Mouse (Mus musculus) neural tube, embryonic 13.5 days (tissue): ENCODE data around the gene Ift52. TPM values are rescaled to one million over a fixed set of nuclear protein-coding genes. Genes with fewer than 3 reads are reported as not detected.

Source experiments
- ATAC-seq: fragments of 200-750 bp; cut with Nextera tagmentation; 2 replicates; pipeline ENCODE4 v1.8.0; 2017; ENCODE audit warnings: low read depth, mild to moderate bottlenecking, moderate TSS enrichment, moderate library complexity
- H3K27ac ChIP-seq: fragments of 300-500 bp; sonication (generic); replicated peaks from 2 replicates; pipeline ENCODE4 v1.5.1; 2015; ENCODE audit warnings: moderate library complexity, mild to moderate bottlenecking, inconsistent platforms
- H3K27me3 ChIP-seq: fragments of 300-500 bp; sonication (generic); 2 replicates; pipeline ENCODE4 v1.6.1; 2015; ENCODE audit warnings: mild to moderate bottlenecking, inconsistent platforms
- H3K36me3 ChIP-seq: fragments of 300-500 bp; sonication (generic); 2 replicates; pipeline ENCODE4 v1.6.1; 2015; ENCODE audit warnings: mild to moderate bottlenecking, inconsistent platforms
- H3K4me1 ChIP-seq: fragments of 300-500 bp; sonication (generic); replicated peaks from 2 replicates; pipeline ENCODE4 v1.6.1; 2015; ENCODE audit warnings: inconsistent platforms
- H3K4me2 ChIP-seq: fragments of 300-500 bp; sonication (generic); 2 replicates; pipeline ENCODE4 v1.6.1; 2015; ENCODE audit warnings: inconsistent platforms, mild to moderate bottlenecking, moderate library complexity
- H3K4me3 ChIP-seq: fragments of 300-500 bp; sonication (generic); 2 replicates; pipeline ENCODE4 v1.5.1; 2015; ENCODE audit warnings: mild to moderate bottlenecking, inconsistent platforms
- H3K9ac ChIP-seq: fragments of 300-500 bp; sonication (generic); 2 replicates; pipeline ENCODE4 v1.6.1; 2015; ENCODE audit warnings: moderate library complexity, mild to moderate bottlenecking, inconsistent platforms
- H3K9me3 ChIP-seq: fragments of 300-500 bp; sonication (generic); 2 replicates; pipeline ENCODE4 v1.6.1; 2016; ENCODE audit warnings: inconsistent platforms
- WGBS: fragments of 180-500 bp; shearing (Covaris S2); methylation state at CpG from one replicate; pipeline ENCODE4 v1.1.7; 2015; 5-methylcytosine and 5-hydroxymethylcytosine counted together
- polyA plus RNA-seq: library from polyadenylated mRNA; unstranded; fragments of >200 nt; fragmentation: Nextera tagmentation; extraction: Ambion mirVana; gene quantifications from 2 replicates; pipeline ENCODE4 v1.2.1, GENCODE M21; 2015

Ift52 gene
- polyA plus RNA-seq, 1 experiment from 2014 or later: 43.2 TPM

DNA sequence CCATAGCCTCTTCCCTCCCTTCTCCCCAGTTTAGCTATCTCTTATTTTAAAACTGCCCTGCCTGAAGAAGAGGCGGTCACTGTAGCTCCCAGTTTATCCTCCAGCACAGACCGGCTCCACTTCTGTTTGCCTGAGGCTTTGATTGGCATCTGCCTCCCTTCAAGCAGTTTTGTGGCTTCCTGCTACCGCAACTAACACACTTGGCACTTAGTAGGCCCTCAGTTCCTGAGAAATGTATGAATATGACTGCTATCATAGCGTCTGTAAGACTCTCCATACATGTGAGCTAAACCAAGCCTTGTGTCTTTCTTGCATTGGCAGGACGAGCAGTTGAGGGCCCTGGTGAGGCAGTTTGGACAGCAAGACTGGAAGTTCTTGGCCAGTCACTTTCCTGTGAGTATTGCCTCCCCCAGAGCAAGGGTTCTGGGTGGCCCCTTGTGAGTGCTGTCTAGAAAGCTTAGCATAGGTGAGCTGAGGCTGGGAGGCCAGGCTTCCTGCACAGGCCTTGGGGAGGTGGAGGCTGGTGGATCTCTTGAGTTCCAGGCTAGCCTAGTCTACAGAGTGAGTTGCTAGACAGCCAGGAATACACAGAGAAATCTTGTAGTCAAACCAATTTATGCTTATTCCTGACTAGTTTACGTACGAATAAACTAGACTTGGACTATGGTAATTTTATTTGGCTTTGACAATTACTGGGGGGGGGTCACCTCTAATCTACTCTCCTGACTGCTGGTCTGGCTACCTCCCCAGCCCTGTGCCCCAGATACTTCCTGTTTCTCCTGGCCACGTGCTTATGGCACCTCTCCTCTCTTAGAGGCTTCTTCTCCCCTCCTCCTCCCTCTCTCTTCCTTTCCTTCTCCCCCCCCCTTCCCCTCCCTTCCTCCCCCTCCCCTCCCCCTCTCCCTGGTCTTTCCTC is 44.3 kb downstream of the Ift52 start:
- Histone ChIP-seq H3K4me2 (no peak overlapping the region), H3K9ac (no peak overlapping the region), H3K4me1 (no peaks in the 10 kb centered on the region), H3K27me3 (no peaks in the 10 kb centered on the region), H3K27ac (no peak overlapping the region), H3K36me3 (no peaks in the 10 kb centered on the region), H3K4me3 (no peak overlapping the region), H3K9me3 (no peaks in the 10 kb centered on the region)
- 85% methylated on average over 8 of the region's 8 CpGs for WGBS
- ATAC-seq: no peak

DNA sequence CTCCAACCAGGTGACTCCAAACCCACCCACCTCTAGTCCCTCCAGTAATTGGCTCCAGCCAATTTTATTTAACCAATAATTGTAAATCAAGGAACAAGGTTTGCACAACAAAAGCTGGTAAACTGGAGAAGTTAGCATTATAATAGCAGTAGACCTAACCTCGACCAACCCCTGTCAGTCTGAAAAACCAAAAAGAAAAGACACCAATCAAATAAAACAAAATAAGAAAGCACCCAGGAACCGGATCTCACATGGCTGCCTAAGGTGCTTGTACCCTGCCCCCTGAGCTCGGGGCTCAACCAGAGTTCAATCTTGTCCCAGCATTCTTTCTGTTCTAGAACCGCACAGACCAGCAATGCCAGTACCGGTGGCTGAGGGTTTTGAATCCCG is 45.0 kb downstream of the Ift52 start:
- H3K36me3 ChIP-seq: no peaks in the 10 kb centered on the region
- ATAC-seq: no peak
- H3K4me1 ChIP-seq: no peaks in the 10 kb centered on the region
- H3K4me2 ChIP-seq: no peak overlapping the region
- 48% methylated on average over 6 of the region's 6 CpGs for WGBS
- no peak overlapping the region for H3K27ac ChIP-seq
- no peaks in the 10 kb centered on the region for H3K9me3 ChIP-seq
- H3K4me3 ChIP-seq: no peak overlapping the region
- no peaks in the 10 kb centered on the region for H3K27me3 ChIP-seq
- H3K9ac ChIP-seq: no peak overlapping the region

DNA sequence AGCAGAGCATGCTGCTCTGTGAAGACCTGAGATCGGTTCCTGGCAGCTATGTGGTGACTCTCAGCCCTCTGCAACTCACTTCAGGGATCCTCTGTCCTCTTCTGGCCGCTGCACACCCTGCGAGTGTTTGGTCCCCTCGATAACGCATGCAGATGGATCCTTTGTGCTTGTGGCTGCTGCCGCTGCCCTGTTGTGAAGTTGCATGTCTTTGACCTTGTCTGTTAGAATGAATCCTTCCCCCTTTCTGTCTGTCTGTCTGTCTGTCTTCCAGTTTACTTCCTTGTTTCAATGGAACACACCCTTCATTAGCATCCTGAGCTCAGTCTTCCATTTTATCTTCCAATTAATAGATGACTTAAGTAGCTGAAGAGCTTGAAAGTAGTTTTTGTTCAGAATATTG is 49.2 kb downstream of the Ift52 start:
- no peak overlapping the region for H3K4me3 ChIP-seq
- no peak overlapping the region for H3K4me2 ChIP-seq
- H3K36me3 ChIP-seq: no peaks in the 10 kb centered on the region
- H3K27ac ChIP-seq: no peak overlapping the region
- WGBS: 90% methylated on average over 6 of the region's 6 CpGs
- H3K9ac ChIP-seq: no peak overlapping the region
- ATAC-seq: no peak
- H3K27me3 ChIP-seq: no peaks in the 10 kb centered on the region
- no peaks in the 10 kb centered on the region for H3K4me1 ChIP-seq
- no peaks in the 10 kb centered on the region for H3K9me3 ChIP-seq

DNA sequence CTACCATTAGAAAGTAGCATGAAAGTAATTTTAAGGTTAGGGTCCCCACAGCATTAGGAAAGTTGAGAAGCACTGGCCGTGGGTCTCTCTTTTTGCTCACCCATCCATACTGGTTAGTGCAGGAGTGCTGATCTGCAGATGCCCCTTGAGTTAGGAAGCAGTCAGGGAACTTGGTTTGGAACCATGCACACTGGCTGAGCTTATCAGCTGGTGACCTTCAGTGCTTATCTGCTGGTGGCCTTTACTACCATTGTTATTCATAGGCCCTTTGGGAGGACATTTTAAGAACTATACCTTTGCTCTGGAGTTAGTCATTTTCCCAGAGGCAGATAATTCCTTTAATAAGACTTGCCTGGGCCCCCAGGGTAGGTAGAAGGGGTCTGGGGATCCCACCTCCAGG is 50.1 kb downstream of the Ift52 start:
- Histone ChIP-seq H3K4me3 (no peak overlapping the region), H3K36me3 (no peaks in the 10 kb centered on the region), H3K9ac (no peak overlapping the region), H3K4me2 (no peak overlapping the region), H3K4me1 (no peaks in the 10 kb centered on the region), H3K27me3 (no peaks in the 10 kb centered on the region), H3K27ac (no peak overlapping the region), H3K9me3 (no peaks in the 10 kb centered on the region)
- WGBS: 84% methylated on average over 1 of the region's 1 CpGs
- ATAC-seq: no peak

DNA sequence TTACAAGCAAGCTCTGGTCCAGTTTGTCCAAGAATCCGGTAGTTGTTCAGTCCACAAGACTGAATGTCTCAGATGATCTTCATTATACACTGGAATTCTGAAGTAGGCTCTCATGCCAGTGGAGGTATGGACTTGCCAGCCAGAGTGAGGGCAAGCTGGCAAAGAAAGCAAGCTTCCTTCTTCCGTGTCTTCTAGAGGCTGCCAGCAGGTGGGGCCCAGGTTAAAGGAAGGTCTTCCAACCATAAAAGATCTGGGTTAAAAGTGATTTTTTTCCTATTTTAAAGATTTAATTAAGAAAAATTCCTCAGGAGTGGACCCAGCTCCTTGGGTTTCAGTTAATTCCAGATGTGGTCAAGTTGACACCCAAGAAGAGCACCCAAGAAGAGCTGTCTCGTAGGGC is 53.1 kb downstream of the Ift52 start:
- H3K27ac ChIP-seq: no peak overlapping the region
- peaks cover 6% of the 10 kb centered on the region; the same call in 1 of the 2 replicates for H3K36me3 ChIP-seq
- no peak overlapping the region for H3K9ac ChIP-seq
- WGBS: 89% methylated on average over 3 of the region's 3 CpGs
- H3K4me2 ChIP-seq: no peak overlapping the region
- no peaks in the 10 kb centered on the region for H3K9me3 ChIP-seq
- H3K27me3 ChIP-seq: no peaks in the 10 kb centered on the region
- no peaks in the 10 kb centered on the region for H3K4me1 ChIP-seq
- no peak for ATAC-seq
- no peak overlapping the region for H3K4me3 ChIP-seq

DNA sequence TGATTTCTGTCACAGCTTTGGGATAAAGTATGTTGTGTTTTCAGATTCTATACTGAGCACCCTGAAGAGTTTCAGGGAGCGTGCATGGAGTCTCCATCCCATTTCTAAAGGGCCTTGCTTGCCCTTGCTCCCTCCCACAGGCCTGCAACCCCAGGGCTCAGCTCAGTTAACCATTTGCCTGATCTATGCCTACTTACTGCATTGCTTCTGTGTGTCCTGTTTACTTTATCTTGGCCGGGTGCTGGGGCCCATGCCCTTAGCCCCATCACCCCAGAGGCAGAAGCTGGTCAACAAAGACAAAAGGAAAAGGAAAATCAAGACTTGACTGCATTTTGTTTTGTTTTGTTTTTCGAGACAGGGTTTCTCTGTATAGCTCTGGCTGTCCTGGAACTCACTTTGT is 54.4 kb downstream of the Ift52 start:
- no peaks in the 10 kb centered on the region for H3K27me3 ChIP-seq
- no peak overlapping the region for H3K4me2 ChIP-seq
- H3K9ac ChIP-seq: no peak overlapping the region
- H3K27ac ChIP-seq: no peak overlapping the region
- no peaks in the 10 kb centered on the region for H3K9me3 ChIP-seq
- no peak overlapping the region for H3K4me3 ChIP-seq
- no peaks in the 10 kb centered on the region for H3K4me1 ChIP-seq
- peaks cover 6% of the 10 kb centered on the region; the same call in 1 of the 2 replicates for H3K36me3 ChIP-seq
- WGBS: 84% methylated on average over 3 of the region's 3 CpGs
- no peak for ATAC-seq

DNA sequence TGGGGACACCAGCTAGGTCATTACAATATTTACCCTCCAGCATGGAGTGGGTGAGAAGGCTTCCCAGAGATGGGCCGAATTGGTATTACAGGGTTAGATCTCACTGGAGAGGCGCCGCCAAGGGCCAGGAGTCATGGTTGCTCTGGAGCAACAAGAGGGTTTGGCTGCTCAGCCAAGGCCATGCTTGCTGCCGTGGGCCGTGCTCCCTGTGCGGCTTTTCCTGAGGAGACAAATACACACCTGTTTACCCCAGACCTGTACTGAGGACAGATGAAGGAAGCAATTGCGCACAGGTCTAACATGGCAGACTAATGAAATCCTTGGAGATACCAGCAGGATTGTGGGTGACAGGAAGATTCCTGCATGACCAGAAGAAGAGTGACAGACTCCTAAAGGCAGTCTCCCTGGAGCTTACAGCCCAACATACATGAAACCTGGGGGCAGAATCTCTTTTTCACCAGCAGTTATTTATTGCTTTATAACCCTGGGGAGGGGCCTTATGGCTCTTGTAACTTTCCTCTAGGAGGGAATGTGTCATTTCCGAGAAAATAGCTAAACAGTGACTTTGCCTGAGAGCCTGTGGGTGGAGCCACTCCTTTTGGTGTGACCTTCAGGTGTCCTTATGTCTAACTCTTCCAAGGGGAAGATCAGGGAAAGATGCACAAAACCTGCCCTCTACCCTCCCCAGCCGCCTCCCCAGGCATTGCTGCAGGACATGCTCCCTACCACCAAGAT is 56.0 kb downstream of the Ift52 start:
- Histone ChIP-seq H3K27me3 (no peaks in the 10 kb centered on the region), H3K27ac (no peak overlapping the region), H3K9me3 (no peaks in the 10 kb centered on the region), H3K4me1 (no peaks in the 10 kb centered on the region), H3K9ac (no peak overlapping the region), H3K36me3 (peaks cover 6% of the 10 kb centered on the region; the same call in 1 of the 2 replicates), H3K4me3 (no peak overlapping the region), H3K4me2 (no peak overlapping the region)
- no peak for ATAC-seq
- WGBS: 81% methylated on average over 9 of the region's 9 CpGs

DNA sequence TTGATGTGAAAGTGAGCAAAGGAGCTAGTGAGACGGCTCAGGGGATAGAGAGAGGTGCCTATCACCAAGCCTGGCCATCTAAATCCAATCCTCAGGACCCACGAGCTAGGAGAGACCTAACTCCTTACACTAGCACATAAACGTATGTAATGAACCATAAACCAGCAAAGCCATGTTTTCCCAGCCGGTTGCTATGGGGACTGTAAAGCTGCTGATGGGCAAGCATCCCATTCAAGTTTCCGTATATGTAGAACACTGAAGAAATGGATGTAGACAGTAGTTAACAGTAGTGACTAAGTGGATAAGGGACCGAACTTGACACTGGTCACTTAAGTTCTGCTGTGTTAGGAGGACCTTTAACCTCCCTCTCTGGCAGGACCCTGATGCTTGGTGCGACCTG is 56.9 kb downstream of the Ift52 start:
- Histone ChIP-seq H3K9ac (no peak overlapping the region), H3K27ac (no peak overlapping the region), H3K4me2 (no peak overlapping the region), H3K4me1 (no peaks in the 10 kb centered on the region), H3K27me3 (no peaks in the 10 kb centered on the region), H3K36me3 (peaks cover 6% of the 10 kb centered on the region; the same call in 1 of the 2 replicates), H3K4me3 (no peak overlapping the region), H3K9me3 (no peaks in the 10 kb centered on the region)
- no peak for ATAC-seq
- 81% methylated on average over 7 of the region's 7 CpGs for WGBS

DNA sequence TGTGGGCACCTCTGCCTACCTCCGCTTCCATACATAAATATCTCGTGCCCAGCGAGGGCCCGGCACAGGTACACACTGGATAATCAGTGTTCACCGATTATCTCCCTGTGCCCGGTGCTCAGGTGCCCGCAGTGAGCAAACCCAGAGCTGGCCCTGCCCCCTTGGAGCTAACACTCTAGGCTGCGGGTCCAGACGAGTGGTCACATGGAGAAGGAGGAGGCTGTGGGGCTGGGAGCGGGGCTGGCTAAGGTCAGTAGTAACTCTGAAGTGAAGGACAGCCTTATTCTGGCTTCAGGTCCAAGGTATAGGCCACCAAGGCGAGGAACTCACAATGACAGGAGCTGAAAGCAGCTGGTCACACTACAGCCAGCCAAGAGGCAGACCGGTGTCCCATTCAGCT is 57.7 kb downstream of the Ift52 start:
- WGBS: 92% methylated on average over 12 of the region's 12 CpGs
- Histone ChIP-seq H3K9ac (no peak overlapping the region), H3K27me3 (no peaks in the 10 kb centered on the region), H3K36me3 (peaks cover 6% of the 10 kb centered on the region; the same call in 1 of the 2 replicates), H3K4me3 (no peak overlapping the region), H3K4me1 (no peaks in the 10 kb centered on the region), H3K27ac (no peak overlapping the region), H3K9me3 (no peaks in the 10 kb centered on the region), H3K4me2 (no peak overlapping the region)
- ATAC-seq: no peak

DNA sequence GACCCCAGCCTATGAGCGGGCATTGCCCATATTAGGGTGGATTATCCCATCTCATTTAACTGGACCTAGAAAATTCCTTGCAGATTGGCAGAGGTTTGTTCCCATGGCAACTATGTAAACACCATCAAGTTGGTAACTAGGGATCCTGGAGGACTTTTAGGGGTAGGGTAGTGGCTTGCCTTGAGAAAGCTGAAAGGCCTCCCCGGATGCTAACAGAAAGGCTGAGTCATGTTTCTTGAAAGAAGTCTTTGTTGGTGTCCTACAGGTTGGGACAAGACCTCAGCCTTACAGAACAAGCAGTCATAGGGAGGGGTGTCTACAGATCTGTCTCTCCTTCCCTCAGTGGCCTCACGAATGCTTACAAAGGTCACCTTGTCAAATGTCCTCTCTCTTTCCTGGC is 58.1 kb downstream of the Ift52 start:
- no peak overlapping the region for H3K9ac ChIP-seq
- no peak overlapping the region for H3K27ac ChIP-seq
- H3K36me3 ChIP-seq: peaks cover 6% of the 10 kb centered on the region; the same call in 1 of the 2 replicates
- no peaks in the 10 kb centered on the region for H3K9me3 ChIP-seq
- H3K27me3 ChIP-seq: no peaks in the 10 kb centered on the region
- H3K4me1 ChIP-seq: no peaks in the 10 kb centered on the region
- H3K4me2 ChIP-seq: no peak overlapping the region
- WGBS: 85% methylated on average over 3 of the region's 3 CpGs
- H3K4me3 ChIP-seq: no peak overlapping the region
- no peak for ATAC-seq

DNA sequence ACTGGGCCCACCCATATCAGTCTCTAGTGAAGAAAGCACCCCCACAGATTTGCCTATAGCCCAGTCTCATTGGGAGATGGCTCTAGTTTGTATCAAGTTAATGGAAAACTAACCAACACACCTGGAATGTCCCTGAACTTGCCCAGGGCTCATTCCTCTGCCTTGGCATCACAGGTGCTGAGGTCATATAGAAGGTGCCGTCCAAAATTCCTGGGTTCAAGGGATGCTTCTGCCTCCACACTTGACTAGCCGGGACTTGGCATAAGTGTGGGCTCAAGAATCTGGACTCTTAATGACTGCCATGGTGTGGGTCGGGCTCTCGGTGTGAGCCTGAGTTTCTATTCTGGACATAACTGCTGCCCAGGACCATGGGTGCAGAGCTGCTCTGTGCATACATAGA is 61.9 kb downstream of the Ift52 start:
- no peaks in the 10 kb centered on the region for H3K4me1 ChIP-seq
- no peak overlapping the region for H3K4me3 ChIP-seq
- no peak for ATAC-seq
- no peak overlapping the region for H3K4me2 ChIP-seq
- no peak overlapping the region for H3K9ac ChIP-seq
- WGBS: 93% methylated on average over 4 of the region's 4 CpGs
- H3K27ac ChIP-seq: no peak overlapping the region
- no peaks in the 10 kb centered on the region for H3K36me3 ChIP-seq
- H3K9me3 ChIP-seq: no peaks in the 10 kb centered on the region
- no peaks in the 10 kb centered on the region for H3K27me3 ChIP-seq

DNA sequence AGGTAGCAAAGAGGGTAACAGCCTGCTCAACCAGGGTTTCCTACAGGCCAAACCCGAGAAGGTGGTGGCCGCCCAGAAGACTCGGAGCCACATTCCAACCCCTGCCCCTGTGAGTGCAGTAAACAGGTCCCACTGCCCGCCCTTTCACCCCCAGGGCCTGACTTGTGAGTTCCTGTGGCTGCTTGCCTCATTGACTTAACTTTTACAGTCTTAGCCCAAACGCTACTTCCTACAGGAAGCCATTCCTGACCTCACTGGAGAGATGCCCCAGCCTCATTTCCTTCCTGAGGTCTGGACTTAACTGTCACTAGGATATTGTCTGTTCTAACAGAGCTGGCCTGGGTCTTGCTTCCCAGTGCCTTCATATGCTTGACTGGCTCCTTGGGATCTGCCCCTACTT is 65.4 kb downstream of the Ift52 start:
- Histone ChIP-seq H3K27me3 (no peaks in the 10 kb centered on the region), H3K4me1 (no peaks in the 10 kb centered on the region), H3K9ac (no peak overlapping the region), H3K27ac (no peak overlapping the region), H3K4me2 (no peak overlapping the region), H3K9me3 (no peaks in the 10 kb centered on the region), H3K36me3 (no peaks in the 10 kb centered on the region), H3K4me3 (no peak overlapping the region)
- ATAC-seq: no peak
- 78% methylated on average over 5 of the region's 5 CpGs for WGBS
